Mouse (Mus musculus) C2C12 (cell line): ENCODE measurements around the gene Adcy5.

ENCODE experiments used
- CTCF ChIP-seq: IDR thresholded peaks from one replicate; pipeline ENCODE4 v1.5.1; 2011; ENCODE audit not compliant: control insufficient read depth, insufficient read depth, insufficient read length
- FOSL1 ChIP-seq: IDR thresholded peaks from one replicate; pipeline ENCODE4 v1.8.0; 2011; ENCODE audit warnings: mild to moderate bottlenecking, low read length; ENCODE audit not compliant: poor library complexity, insufficient read depth, severe bottlenecking
- MYOD1 ChIP-seq: IDR thresholded peaks from one replicate; pipeline ENCODE4 v1.6.1; 2011; ENCODE audit warnings: low read depth; ENCODE audit not compliant: control insufficient read depth, insufficient read length

DNA sequence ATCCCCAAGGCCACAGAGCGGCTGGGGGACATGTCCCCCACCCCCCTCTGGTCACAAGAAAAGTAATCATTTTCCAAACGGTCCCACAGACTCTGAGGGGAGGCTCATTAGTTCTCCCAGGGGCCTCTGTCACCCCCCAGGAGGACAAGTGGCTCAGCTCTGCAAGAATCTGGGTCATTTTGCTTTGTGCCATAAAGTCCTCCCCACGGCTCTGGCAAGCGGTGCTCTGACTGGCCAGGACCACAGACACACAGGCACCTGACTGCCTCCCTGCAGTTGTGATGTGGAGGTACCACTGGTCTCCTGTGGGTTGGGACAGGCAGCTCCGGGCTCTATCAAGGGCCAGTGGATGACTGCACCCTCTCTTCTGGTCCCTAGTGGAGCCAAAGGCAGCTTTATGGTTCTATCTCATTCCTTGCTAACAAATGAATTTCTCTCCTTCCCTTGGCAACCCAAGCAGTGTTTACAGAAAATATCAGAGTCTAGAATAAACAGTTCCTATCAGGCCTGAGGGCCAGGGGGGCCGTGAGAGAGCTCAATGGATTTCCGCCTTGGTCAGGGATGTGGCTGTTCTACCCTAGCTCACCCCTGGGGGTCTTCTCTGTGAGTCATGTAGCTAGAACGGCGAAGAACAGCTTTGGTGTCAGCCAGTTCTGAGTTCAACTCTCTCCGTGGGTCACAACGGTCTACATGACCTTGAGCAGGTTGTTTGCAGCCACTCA is 34.9 kb downstream of the Adcy5 start:
- TF ChIP-seq CTCF (no peak), FOSL1 (no peak), MYOD1 (no peak)
